Mouse (Mus musculus): ENCODE measurements around the gene Ddx1. TPM values are rescaled to one million over a fixed set of nuclear protein-coding genes. Genes with fewer than 3 reads are reported as not detected.
"Not testable (repeated sequence)": the region's sequence is repeated elsewhere in the genome, so short reads cannot be mapped to it uniquely, and the experiment has no call there.

Ddx1 gene
- total RNA-seq, 4 experiments from 2014 or later: 141 to 152 (median 144) TPM

DNA sequence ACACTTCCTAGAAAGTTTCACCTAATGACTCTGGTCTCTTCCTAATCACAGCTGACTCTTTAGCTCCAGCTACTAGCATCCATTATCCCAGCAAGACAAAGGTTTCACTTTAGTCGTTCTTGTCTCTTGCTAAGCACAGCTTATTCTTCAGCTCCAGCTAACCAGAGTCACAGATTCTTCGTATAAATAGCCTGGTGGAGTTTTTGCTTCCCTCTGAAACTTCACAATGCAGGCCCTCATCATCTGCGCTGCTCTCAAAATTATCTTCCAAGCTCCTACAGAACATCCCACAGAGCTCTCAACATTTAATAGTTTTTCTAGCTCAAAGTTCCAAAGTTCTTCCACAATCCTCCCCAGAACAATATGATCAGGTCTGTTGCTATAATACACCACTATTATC, 43.3 kb downstream of the Ddx1 start:
- no peak for DNase-seq (ENCODE audit: low spot score in 2 of 2)

DNA sequence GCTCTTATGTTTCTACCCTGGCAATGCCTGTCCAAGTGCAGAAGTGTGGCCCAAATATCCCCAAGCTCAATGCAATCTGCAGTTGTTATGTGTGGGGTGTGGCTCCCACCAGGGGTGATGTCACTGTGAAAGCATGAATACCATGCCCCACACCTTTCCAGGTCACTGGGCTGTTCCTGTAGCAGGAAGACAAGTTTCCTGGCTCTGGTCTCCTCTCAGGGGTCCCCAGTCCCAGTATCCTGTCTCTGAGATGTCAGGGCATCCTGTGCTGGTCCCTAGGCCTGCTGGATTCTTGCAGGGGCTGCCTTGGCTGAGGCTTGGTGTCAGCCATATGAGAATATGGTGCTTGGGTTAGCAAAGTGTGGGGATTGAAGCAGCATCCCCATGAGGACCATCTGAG, 46.7 kb downstream of the Ddx1 start:
- no peak for DNase-seq (ENCODE audit: low spot score in 2 of 2)

DNA sequence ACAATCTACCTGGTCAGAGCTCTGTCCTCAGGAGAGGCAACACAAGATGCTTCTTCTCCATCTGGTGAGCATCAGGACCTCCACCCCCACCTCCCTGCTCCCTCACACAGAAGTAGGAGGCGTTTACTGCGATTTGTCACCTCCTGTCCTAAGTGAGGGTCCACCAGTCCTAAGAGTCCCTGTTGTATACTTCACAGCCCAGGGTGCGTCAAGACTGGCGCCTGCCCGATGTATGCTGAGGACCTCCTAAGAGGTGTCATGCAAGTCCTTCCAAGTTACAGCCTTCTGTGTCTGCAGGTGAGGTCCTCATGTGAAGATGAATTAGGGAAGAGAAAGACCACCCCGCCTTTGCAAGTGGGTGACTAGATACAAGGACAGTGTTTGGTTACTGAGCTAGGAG, 48.4 kb downstream of the Ddx1 start:
- DNase-seq (ENCODE audit: low spot score in 2 of 2): no peak

DNA sequence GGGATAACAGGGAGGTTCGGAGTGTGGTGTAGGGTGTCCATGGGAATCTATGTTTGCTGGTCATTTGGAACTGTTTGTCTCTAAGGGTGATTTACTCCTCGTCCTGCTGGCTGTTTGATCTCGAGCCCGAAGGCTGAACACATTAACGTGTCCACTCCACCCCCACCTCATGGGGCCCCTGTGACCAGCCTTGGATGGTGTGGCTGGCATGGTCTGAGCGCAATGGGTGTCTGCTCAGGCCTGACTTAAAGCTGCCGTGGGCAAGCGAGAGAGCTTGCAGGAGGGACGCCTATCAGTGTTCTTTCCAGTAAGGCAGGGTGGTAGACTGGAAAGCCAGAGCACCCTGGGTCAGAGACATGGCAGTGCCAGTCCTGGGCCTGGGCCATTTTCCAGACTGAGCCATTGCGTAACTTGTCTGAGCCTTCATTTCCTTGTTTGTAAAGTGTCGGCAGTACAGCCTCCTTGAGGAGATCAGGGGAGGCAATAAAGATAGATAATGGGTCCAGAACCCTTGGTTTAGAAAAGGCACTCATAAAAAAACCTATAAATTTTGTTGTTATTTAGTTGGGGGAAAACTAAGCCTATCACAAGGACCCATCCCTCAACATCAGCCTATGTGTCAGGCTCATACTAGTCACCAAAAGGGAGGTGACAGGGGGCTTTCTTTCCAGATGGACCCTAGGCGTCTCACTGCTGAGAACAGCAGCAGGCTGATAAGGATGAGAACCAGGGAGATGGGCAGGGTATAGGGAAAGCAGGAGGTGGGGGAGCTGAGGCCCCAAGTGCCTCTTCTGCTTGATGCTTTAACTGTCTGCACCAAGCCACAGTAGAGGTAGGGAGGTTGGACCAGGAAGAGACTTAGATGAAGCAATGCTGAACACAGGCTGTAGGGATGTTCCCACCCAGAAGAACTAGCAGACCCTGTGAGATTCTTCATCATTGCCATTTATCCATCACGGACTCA, 49.4 kb downstream of the Ddx1 start:
- DNase-seq (ENCODE audit: low spot score in 2 of 2): no peak

DNA sequence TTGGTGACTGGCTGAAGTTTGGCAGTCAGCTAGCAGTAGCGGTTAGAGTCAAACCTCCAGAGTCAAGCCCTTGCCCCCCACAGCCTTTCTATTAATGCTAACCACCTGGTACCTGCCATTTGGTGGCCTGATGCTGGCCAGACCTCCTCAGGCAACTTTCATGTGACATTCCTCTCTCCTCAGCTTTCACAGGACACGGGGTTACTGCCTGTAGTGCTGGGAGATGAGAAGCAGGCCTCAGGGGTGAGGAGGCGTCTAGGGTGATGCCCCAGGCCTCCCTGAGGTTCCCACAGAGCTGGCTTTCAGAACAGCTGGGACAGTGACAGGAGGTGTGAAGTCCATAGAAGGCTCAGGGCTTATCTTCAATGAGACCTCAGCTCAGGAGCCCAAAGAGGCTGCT, 50.9 kb downstream of the Ddx1 start:
- DNase-seq (ENCODE audit: low spot score in 2 of 2): no peak

DNA sequence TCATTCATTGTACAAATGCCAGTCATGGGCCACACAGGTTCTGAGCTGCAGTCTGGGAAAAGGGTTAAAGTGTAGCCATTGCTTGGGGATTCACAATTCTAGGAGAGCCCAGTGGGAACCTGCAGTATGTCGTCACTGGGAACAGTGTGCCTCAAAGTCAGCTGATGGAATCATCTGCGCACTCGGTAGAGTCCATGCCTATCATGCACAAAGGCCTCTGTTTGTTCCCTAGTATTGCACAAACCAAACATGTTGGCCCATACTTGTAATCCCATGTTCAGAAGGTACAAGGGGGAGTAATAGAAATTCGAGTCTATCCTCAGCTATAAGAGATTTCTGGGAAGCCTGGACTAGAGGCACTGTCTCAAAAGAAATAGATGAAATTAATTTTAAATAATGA, 52.9 kb downstream of the Ddx1 start:
- no peak for DNase-seq (ENCODE audit: low spot score in 2 of 2)

DNA sequence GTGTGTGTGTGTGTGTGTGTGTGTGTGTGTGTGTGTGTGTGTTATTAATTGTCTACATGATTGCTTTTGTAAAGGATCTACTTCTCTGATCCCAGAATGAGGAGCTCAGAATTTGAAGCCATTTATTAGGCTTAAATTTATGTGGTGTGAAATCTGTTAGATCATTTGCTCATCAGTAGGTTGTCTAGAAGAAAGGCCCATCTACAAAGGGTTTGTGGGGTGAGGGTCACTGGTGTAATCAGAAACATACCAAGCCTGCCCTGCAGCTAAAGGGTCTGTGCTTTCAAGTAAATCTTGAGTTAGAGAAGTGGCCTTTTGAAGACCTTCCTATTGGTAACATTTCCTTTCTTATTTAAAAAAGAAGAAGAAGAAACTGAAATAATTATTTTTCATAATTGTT, 53.5 kb downstream of the Ddx1 start:
- no peak for DNase-seq (ENCODE audit: low spot score in 2 of 2)

DNA sequence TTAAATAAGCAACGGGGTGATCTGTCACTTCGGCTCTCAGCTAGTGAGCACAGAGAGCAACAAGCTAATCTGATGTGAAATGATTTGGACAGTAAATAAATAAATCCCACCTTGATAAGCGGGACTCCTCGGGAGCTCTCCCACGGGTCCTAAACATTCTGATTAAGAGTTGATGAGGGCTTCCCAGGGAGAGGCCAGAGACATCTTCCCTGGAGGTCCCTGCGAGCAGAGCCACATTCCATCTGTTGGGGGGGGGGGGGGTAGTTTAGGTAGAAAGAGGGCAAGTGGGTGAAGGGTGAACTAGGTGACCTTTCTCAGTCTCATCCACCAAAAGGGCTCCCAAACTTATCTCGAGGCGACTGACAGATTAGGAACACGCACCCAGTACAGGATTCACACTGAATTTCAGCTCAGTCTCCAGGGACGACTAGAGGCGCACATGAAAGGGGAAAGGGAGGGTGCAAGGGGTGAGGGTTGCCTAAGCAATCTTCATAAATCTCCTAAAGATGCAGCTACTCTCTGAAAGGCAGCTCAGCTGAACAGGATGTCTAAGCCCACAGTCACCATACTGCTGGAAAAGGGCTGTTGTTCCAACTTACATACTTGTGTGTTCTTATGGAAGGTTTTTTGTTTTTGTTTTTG, 60.8 kb downstream of the Ddx1 start:
- no peak for DNase-seq (ENCODE audit: low spot score in 2 of 2)

DNA sequence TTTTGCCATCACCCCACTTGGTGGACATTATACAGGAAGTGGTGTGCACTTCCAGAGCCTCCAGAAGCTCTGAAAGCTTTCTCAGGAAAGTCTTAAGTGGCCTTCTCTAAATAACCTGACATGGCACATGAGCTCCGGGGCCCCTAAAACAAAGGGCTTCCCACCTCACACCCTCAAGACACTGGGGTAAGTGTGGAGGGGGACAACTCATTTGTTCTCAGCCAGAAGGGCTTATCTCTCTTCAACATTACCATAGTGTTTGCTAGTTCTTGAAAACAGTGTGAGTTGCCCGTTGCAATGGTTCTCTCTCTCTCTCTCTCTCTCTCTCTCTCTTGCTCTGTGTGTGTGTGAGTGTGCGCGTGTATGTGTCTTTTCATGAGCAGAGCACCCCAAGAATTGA, 62.8 kb downstream of the Ddx1 start:
- no peak for DNase-seq (ENCODE audit: low spot score in 2 of 2)

DNA sequence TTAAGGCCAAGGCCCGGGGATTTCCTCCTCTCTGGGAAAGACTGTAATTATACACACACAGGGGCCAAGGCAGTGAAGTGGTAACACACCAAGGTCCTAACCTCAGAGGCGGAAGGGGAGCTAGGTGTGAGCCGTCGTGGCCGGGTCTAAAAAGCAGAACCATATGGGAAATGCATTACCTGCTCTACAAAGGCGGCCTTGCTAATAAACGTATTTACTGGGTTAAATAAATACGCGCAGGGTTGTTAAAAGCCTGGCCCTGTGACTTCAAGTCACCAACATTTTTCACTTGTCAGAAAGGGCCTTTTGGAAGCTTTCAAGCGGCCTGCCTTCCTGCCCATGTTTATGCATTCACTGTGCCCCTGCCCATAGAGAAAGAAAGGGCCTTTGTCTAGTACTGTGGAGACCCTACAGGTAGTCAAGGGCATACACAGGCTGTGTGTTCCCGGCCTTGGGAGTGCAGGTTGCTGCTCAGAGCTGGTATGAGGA, 64.1 kb downstream of the Ddx1 start:
- DNase-seq (ENCODE audit: low spot score in 2 of 2): no peak

DNA sequence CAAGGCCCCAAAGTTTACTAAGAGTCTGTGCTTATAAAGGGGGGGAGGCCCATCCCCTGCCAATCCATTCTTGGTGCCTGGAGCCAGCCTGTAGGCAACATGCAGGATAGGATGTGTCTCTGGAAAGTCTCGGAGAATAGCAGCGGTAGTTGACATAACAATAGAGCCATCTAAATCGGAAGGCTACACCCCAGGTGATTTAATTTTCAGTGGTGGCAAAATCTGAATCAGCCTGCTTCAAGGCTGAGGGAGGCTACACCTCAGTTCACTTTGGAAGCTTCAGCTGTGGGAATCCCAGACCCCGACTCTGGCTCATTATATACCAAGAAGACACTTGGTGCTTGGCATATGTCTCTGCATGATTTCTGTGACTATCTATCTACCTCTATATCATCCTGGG, 64.9 kb downstream of the Ddx1 start:
- DNase-seq (ENCODE audit: low spot score in 2 of 2): not testable (repeated sequence)

DNA sequence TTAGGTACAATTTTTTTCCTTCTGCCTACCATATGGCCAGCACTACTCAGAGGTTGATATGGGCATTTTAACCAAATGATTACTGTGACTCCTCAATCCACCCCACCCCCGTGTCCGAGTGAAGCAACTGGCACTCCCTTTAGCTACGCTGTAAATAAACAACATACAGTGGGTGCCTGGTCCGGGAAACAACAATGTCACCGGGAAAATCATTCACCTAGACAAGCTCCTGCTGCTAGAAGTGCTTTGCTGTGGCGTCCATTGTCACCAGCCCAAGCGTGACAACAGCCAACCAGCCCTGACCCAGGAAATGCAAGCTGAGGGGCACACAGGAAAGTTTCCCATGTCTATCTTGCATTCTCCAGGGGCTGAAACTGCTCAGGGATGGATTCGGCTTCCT, 66.8 kb downstream of the Ddx1 start:
- no peak for DNase-seq (ENCODE audit: low spot score in 2 of 2)

DNA sequence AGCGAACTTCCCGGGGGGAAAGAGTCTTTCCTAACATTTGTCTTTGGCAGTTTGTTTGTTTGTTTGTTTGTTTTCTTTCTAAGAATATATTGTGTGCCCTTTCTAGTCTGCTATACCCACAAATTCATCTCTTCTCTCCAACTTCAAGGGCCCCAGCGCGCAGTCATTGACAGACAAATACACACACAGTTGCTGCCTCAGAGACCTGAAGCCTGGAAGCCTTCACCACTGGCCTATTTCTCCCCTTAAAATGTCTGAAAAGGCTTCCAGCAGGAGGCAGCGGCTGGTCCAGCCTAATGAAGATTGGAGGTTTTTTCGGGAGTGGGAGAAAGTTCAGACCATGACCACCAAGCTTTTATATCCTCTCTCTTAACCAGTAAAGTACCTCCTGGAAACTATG, 67.3 kb downstream of the Ddx1 start:
- no peak for DNase-seq (ENCODE audit: low spot score in 2 of 2)

DNA sequence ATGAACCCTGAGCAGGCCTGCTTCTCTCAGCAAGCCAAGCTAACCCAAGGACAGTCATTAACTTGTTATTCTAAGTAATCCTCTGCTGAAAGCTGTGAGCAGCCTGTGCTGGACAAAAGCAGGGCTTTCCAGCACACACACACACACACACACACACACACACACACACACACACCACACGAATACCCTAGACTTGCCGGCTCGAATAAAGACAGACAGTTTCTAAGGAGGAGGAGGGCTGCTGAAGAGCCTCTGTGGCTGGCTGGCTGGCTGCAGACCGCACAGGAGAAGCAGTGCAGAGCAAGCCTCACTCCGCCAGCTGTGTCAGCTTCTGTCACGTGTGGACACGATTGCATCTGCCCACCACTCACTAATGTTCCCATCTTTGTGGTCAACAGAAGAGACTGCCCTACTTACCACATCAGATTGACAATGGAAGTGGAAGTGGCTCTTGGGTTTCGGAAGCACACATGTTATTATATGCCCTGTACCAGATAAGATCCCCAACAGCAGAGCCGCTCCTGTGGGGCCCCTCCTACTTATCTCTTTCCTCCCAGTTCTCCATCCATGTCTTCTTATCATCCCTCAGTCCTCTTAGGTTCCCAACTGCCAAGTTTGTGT, 68.2 kb downstream of the Ddx1 start:
- DNase-seq (ENCODE audit: low spot score in 2 of 2): peak in 1 of 2 experiments; percentile 14

DNA sequence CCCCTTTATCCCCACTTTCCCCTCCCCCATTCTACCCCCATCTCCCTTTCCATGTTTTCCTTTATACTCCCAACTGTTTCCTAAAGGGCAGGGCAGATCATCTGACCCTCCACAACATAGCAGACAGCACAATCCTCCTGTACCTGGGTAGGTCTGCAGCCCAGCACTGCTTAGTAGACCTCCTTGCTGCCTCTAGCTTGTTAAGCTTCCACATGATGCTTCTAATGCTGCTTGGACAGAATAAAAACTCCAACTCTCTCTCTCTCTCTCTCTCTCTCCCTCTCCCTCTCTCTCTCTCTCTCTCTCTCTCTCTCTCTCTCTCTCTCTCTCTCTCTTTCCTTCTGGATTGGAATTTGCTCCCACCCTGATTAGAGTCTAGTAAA, 68.7 kb downstream of the Ddx1 start:
- DNase-seq (ENCODE audit: low spot score in 2 of 2): no peak

DNA sequence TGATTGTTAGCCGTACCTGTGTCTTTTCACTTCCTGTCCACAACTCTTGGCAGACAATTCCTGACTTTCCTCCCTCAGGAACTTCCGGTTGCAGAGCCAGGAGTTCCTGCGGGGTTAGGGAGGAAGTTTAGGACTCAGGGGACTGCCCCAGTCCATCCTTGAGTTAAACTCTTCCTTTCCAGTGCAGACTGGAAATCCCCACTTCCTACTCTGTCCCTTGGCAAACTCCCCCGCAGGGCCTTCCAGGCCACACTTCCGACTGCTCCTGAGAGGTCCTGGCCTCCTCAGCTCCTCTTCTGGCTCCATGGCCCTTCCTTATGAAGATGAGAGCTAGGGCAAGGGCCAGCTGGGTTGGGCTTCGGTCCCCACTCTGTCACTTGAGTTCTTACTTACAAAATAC, 71.4 kb downstream of the Ddx1 start:
- no peak for DNase-seq (ENCODE audit: low spot score in 2 of 2)

DNA sequence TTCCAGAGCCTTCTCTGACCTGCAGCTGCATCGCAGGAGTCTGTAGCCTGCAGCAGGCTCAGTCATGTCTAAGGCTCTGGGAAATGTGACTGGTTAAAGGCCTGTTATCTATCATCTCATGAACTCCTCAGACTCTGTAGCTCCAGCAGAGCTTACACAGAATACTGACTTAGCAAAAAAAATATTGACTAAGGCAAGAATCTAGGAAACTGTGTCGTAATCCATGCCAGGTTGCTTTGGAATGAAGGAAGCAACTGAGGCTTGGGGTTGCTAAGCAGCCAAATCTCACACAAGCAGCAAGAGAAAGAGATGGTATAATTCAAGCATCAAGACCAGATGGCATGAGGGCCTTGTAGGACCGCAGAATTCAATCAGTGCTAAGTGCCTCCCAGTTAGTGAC, 72.1 kb downstream of the Ddx1 start:
- DNase-seq (ENCODE audit: low spot score in 2 of 2): no peak

DNA sequence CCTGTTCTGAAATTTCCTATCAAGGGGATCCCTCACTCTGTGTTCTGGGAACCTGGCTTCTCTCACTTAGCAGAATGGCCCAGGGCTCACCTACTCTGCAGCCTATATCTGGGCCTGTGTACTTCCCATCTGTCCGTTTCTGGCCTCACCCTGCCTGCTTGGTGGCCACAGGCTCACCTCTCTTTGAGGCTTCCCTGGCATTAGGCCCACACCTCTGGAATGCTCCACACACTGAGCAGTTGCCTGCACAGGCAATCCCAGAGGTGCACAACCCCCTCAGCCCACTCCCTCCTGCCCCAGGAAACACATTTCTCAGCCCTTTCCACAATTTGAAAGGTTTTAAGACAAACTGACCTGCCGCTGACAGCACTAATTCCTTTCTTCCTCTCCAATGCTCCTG, 72.9 kb downstream of the Ddx1 start:
- DNase-seq (ENCODE audit: low spot score in 2 of 2): no peak

DNA sequence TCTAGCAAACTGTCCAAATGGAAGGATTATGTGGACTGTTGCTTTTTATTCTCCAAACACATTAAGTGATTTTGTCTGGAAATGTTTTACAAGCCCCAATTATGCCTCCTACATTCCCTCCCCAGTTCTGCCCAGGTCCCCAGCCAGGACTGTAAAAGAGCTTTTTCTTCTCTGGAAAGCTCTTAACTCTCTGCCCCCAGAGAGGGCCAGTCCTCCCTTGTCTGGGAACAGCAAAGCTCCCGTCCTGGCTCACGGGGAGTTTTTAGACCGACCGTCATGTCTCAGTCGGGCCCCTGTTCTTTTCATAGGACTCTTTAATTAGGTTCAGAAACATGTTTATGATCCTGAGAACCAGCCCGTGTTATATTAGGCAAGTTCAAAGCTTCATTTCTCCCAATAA, 75.0 kb downstream of the Ddx1 start:
- no peak for DNase-seq (ENCODE audit: low spot score in 2 of 2)

DNA sequence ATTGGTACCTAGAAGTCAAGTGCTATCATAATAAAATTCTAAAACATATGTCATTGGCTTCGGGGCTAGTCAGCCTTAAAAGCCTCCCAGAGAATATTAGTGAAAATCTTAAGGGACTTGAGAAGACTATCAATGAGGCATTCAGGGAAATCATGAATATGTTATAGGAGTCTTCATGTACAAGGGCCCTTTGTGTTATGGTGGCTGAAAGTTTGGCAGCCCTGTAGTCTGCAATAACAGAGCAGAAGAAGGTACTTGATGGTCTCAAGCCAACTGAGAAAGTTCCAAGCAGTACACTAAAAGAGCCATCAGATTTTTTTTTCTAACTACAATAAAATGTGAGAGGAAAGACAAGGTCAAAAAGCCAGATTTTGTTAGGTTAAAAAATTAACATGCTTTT, 80.9 kb downstream of the Ddx1 start:
- DNase-seq (ENCODE audit: low spot score in 2 of 2): no peak

DNA sequence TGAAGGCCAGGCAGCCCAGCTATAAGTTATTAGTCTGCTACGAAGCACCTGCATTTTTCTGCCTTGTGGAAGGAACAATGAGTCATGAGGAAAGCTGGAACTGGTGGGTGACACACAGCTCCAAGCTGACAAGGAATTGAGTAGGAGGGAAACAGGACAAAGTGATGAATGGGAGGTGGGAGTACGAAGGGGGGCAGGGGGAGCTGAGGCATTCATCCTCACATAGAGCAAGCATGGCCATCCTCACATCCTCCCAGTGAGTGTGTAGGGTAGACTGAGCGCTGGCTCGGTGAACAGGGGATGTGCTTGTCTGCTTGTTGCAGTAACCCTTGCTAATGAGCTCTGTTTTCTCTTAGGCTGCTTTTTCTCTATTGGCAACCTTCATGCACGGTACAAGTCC, 81.9 kb downstream of the Ddx1 start:
- peak in 1 of 2 experiments; percentile 76 for DNase-seq (ENCODE audit: low spot score in 2 of 2)
